Mouse (Mus musculus): Measurements from ENCODE around the gene Lrrc36. TPM values are rescaled to one million over a fixed set of nuclear protein-coding genes. Genes with fewer than 3 reads are reported as not detected.

The Lrrc36 gene
- polyA plus RNA-seq, 1 experiment = 0.24 TPM

- 94% methylated on average over 5 of the region's 5 CpGs for WGBS
These were observed 13.4 kb upstream of the Lrrc36 start for GRCm38 (mm10) chr8:105400016-105400415.

GRCm38 (mm10) chr8:105403467-105403866, 9.9 kb upstream of the Lrrc36 start:
- H3K4me1 ChIP-seq (replicated peaks; ENCODE audit: control insufficient read depth, insufficient read depth, low read length) = no peaks in the 10 kb centered on the region
- no peak for DNase-seq
- no peak overlapping the region for H3K27ac ChIP-seq (ENCODE audit: control insufficient read depth, insufficient read depth, low read length)
- no peaks in the 10 kb centered on the region for H3K27me3 ChIP-seq (ENCODE audit: control insufficient read depth, insufficient read depth, low read length)
- TF ChIP-seq POLR2A (IDR thresholded peaks at IDR 0.05; ENCODE audit: control insufficient read depth, extremely low read depth, insufficient read depth, low read length, poor library complexity) = no peak
- no peak for TF ChIP-seq CTCF (IDR thresholded peaks at IDR 0.05; ENCODE audit: borderline replicate concordance, control insufficient read depth, extremely low read depth, insufficient read depth, low read length, poor library complexity)
- WGBS = 87% methylated on average over 8 of the region's 8 CpGs
- H3K4me3 ChIP-seq (ENCODE audit: control insufficient read depth, insufficient read depth, low read length) = no peak overlapping the region
- no peaks in the 10 kb centered on the region for H3K36me3 ChIP-seq (ENCODE audit: control insufficient read depth, insufficient read depth, low read length)

More at GRCm38 (mm10) chr8:105400016-105400415, 13.4 kb upstream of the Lrrc36 start:
- Histone ChIP-seq H3K27ac (ENCODE audit: control insufficient read depth, insufficient read depth, low read length) (no peak overlapping the region), H3K4me1 (replicated peaks; ENCODE audit: control insufficient read depth, insufficient read depth, low read length) (no peaks in the 10 kb centered on the region), H3K27me3 (ENCODE audit: control insufficient read depth, insufficient read depth, low read length) (no peaks in the 10 kb centered on the region), H3K4me3 (ENCODE audit: control insufficient read depth, insufficient read depth, low read length) (no peak overlapping the region), H3K36me3 (ENCODE audit: control insufficient read depth, insufficient read depth, low read length) (no peaks in the 10 kb centered on the region)
- TF ChIP-seq CTCF (IDR thresholded peaks at IDR 0.05; ENCODE audit: borderline replicate concordance, control insufficient read depth, extremely low read depth, insufficient read depth, low read length, poor library complexity) (no peak), POLR2A (IDR thresholded peaks at IDR 0.05; ENCODE audit: control insufficient read depth, extremely low read depth, insufficient read depth, low read length, poor library complexity) (no peak)
- no peak for DNase-seq

- no peak for DNase-seq
- Histone ChIP-seq H3K4me3 (ENCODE audit: control insufficient read depth, insufficient read depth, low read length) (no peak overlapping the region), H3K27ac (ENCODE audit: control insufficient read depth, insufficient read depth, low read length) (no peak overlapping the region), H3K36me3 (ENCODE audit: control insufficient read depth, insufficient read depth, low read length) (no peaks in the 10 kb centered on the region), H3K4me1 (replicated peaks; ENCODE audit: control insufficient read depth, insufficient read depth, low read length) (no peaks in the 10 kb centered on the region), H3K27me3 (ENCODE audit: control insufficient read depth, insufficient read depth, low read length) (no peaks in the 10 kb centered on the region)
- no peak for TF ChIP-seq CTCF (IDR thresholded peaks at IDR 0.05; ENCODE audit: borderline replicate concordance, control insufficient read depth, extremely low read depth, insufficient read depth, low read length, poor library complexity)
- WGBS = 91% methylated on average over 1 of the region's 1 CpGs
These were observed 8.9 kb upstream of the Lrrc36 start for GRCm38 (mm10) chr8:105404496-105404895.

- Histone ChIP-seq H3K4me3 (ENCODE audit: control insufficient read depth, insufficient read depth, low read length) (no peak overlapping the region), H3K27ac (ENCODE audit: control insufficient read depth, insufficient read depth, low read length) (no peak overlapping the region), H3K36me3 (ENCODE audit: control insufficient read depth, insufficient read depth, low read length) (no peaks in the 10 kb centered on the region), H3K4me1 (replicated peaks; ENCODE audit: control insufficient read depth, insufficient read depth, low read length) (no peaks in the 10 kb centered on the region), H3K27me3 (ENCODE audit: control insufficient read depth, insufficient read depth, low read length) (no peaks in the 10 kb centered on the region)
- WGBS = 88% methylated on average over 10 of the region's 10 CpGs
- TF ChIP-seq CTCF (IDR thresholded peaks at IDR 0.05; ENCODE audit: borderline replicate concordance, control insufficient read depth, extremely low read depth, insufficient read depth, low read length, poor library complexity) = no peak
- no peak for TF ChIP-seq POLR2A (IDR thresholded peaks at IDR 0.05; ENCODE audit: control insufficient read depth, extremely low read depth, insufficient read depth, low read length, poor library complexity)
- DNase-seq = no peak
These were observed 7.0 kb upstream of the Lrrc36 start for GRCm38 (mm10) chr8:105406416-105406815.

GRCm38 (mm10) chr8:105408331-105408730, 5.0 kb upstream of the Lrrc36 start:
- H3K4me1 ChIP-seq (replicated peaks; ENCODE audit: control insufficient read depth, insufficient read depth, low read length) = no peaks in the 10 kb centered on the region
- no peak overlapping the region for H3K27ac ChIP-seq (ENCODE audit: control insufficient read depth, insufficient read depth, low read length)
- WGBS = 75% methylated on average over 7 of the region's 7 CpGs
- no peak for DNase-seq
- peaks cover 5% of the 10 kb centered on the region for H3K27me3 ChIP-seq (ENCODE audit: control insufficient read depth, insufficient read depth, low read length)
- TF ChIP-seq POLR2A (IDR thresholded peaks at IDR 0.05; ENCODE audit: control insufficient read depth, extremely low read depth, insufficient read depth, low read length, poor library complexity) (no peak), CTCF (IDR thresholded peaks at IDR 0.05; ENCODE audit: borderline replicate concordance, control insufficient read depth, extremely low read depth, insufficient read depth, low read length, poor library complexity) (no peak)
- H3K36me3 ChIP-seq (ENCODE audit: control insufficient read depth, insufficient read depth, low read length) = no peaks in the 10 kb centered on the region
- no peak overlapping the region for H3K4me3 ChIP-seq (ENCODE audit: control insufficient read depth, insufficient read depth, low read length)

- Histone ChIP-seq H3K4me3 (ENCODE audit: control insufficient read depth, insufficient read depth, low read length) (no peak overlapping the region), H3K36me3 (ENCODE audit: control insufficient read depth, insufficient read depth, low read length) (no peaks in the 10 kb centered on the region), H3K4me1 (replicated peaks; ENCODE audit: control insufficient read depth, insufficient read depth, low read length) (peaks cover 3% of the 10 kb centered on the region; the same call in 1 of the 2 replicates), H3K27ac (ENCODE audit: control insufficient read depth, insufficient read depth, low read length) (no peak overlapping the region), H3K27me3 (ENCODE audit: control insufficient read depth, insufficient read depth, low read length) (peaks cover 9% of the 10 kb centered on the region)
- WGBS = 93% methylated on average over 6 of the region's 6 CpGs
- no peak for DNase-seq
- no peak for TF ChIP-seq CTCF (IDR thresholded peaks at IDR 0.05; ENCODE audit: borderline replicate concordance, control insufficient read depth, extremely low read depth, insufficient read depth, low read length, poor library complexity)
- TF ChIP-seq POLR2A (IDR thresholded peaks at IDR 0.05; ENCODE audit: control insufficient read depth, extremely low read depth, insufficient read depth, low read length, poor library complexity) = no peak
These were observed 3.4 kb upstream of the Lrrc36 start for GRCm38 (mm10) chr8:105409947-105410346.

- WGBS = 97% methylated on average over 2 of the region's 2 CpGs
- peak; percentile 12 for DNase-seq
- TF ChIP-seq CTCF (IDR thresholded peaks at IDR 0.05; ENCODE audit: borderline replicate concordance, control insufficient read depth, extremely low read depth, insufficient read depth, low read length, poor library complexity) (no peak), POLR2A (IDR thresholded peaks at IDR 0.05; ENCODE audit: control insufficient read depth, extremely low read depth, insufficient read depth, low read length, poor library complexity) (no peak)
- Histone ChIP-seq H3K27me3 (ENCODE audit: control insufficient read depth, insufficient read depth, low read length) (no peaks in the 10 kb centered on the region; the same call in 1 of the 2 replicates), H3K4me1 (replicated peaks; ENCODE audit: control insufficient read depth, insufficient read depth, low read length) (no peaks in the 10 kb centered on the region), H3K4me3 (ENCODE audit: control insufficient read depth, insufficient read depth, low read length) (no peak overlapping the region), H3K27ac (ENCODE audit: control insufficient read depth, insufficient read depth, low read length) (no peak overlapping the region), H3K36me3 (ENCODE audit: control insufficient read depth, insufficient read depth, low read length) (no peaks in the 10 kb centered on the region)
These were observed 5.6 kb downstream of the Lrrc36 start for GRCm38 (mm10) chr8:105418992-105419391.
